Mouse (Mus musculus) intestine, embryonic 16.5 days (tissue): ENCODE measurements around the gene Map4. TPM values are rescaled to one million over a fixed set of nuclear protein-coding genes. Genes with fewer than 3 reads are reported as not detected.
A peak's percentile ranks its signal among the peaks of the same experiment; 100 is the strongest.
"Not testable (repeated sequence)": the region's sequence is repeated elsewhere in the genome, so short reads cannot be mapped to it uniquely, and the experiment has no call there.

ENCODE experiments used
- ATAC-seq: fragments of 200-750 bp; cut with Nextera tagmentation; 2 replicates; pipeline ENCODE4 v1.8.0; 2017; ENCODE audit warnings: moderate TSS enrichment, moderate library complexity
- H3K27ac ChIP-seq: fragments of 300-500 bp; sonication (generic); 2 replicates; pipeline ENCODE4 v1.5.1; 2014; ENCODE audit warnings: mild to moderate bottlenecking, low read length
- H3K27me3 ChIP-seq: fragments of 300-500 bp; sonication (generic); replicated peaks from 2 replicates; pipeline ENCODE4 v1.6.1; 2014; ENCODE audit warnings: low read length, control low read depth, mixed read lengths; ENCODE audit not compliant: control insufficient read depth, insufficient read depth
- H3K36me3 ChIP-seq: fragments of 300-500 bp; sonication (generic); 2 replicates; pipeline ENCODE4 v1.6.1; 2014; ENCODE audit warnings: low read length, control low read depth; ENCODE audit not compliant: control insufficient read depth, insufficient read depth
- H3K4me1 ChIP-seq: fragments of 300-500 bp; sonication (generic); 2 replicates; pipeline ENCODE4 v1.6.1; 2014; ENCODE audit warnings: low read length, control low read depth, mixed read lengths; ENCODE audit not compliant: control insufficient read depth, insufficient read depth
- H3K4me2 ChIP-seq: fragments of 300-500 bp; sonication (generic); 2 replicates; pipeline ENCODE4 v1.6.1; 2014; ENCODE audit warnings: low read depth, low read length, control low read depth
- H3K4me3 ChIP-seq: fragments of 300-500 bp; sonication (generic); 2 replicates; pipeline ENCODE4 v1.5.1; 2014; ENCODE audit warnings: mild to moderate bottlenecking, low read length
- H3K9ac ChIP-seq: fragments of 300-500 bp; sonication (generic); 2 replicates; pipeline ENCODE4 v1.6.1; 2014; ENCODE audit warnings: low read depth, low read length
- H3K9me3 ChIP-seq: fragments of 300-500 bp; sonication (generic); 2 replicates; pipeline ENCODE4 v1.6.1; 2016; ENCODE audit warnings: low read length, control low read depth; ENCODE audit not compliant: control insufficient read depth
- WGBS: fragments of 180-500 bp; shearing (Covaris S2); extraction: QIAGEN DNeasy Blood & Tissue Kit; methylation state at CpG from one replicate; pipeline ENCODE4 v1.1.7; 2014; 5-methylcytosine and 5-hydroxymethylcytosine counted together
- polyA plus RNA-seq: library from polyadenylated mRNA; unstranded; fragments of >200 nt; fragmentation: Nextera tagmentation; extraction: Ambion mirVana; gene quantifications from 2 replicates; pipeline ENCODE4 v1.2.1, GENCODE M21; 2015

Gene Map4
- polyA plus RNA-seq, 1 experiment from 2014 or later: 52.8 TPM

GRCm38 (mm10) chr9:109968351-109969116 is 37.3 kb downstream of the Map4 start:
- no peak overlapping the region for H3K4me2 ChIP-seq
- 51% methylated on average over 4 of the region's 4 CpGs for WGBS
- ATAC-seq: peak; percentile 81
- H3K4me1 ChIP-seq: peaks cover 3% of the 10 kb centered on the region; the same call in 1 of the 2 replicates
- peak overlapping the region; percentile 63 for H3K27ac ChIP-seq
- H3K36me3 ChIP-seq: no peaks in the 10 kb centered on the region
- no peaks in the 10 kb centered on the region for H3K27me3 ChIP-seq
- H3K9me3 ChIP-seq: no peaks in the 10 kb centered on the region
- peak overlapping the region; percentile 15 for H3K4me3 ChIP-seq
- no peak overlapping the region for H3K9ac ChIP-seq

- ATAC-seq: no peak
- 62% methylated on average over 3 of the region's 3 CpGs for WGBS
- Histone ChIP-seq H3K4me1 (peaks cover 3% of the 10 kb centered on the region; the same call in 1 of the 2 replicates), H3K9ac (no peak overlapping the region), H3K27ac (peak overlapping the region; percentile 20), H3K4me2 (no peak overlapping the region), H3K9me3 (no peaks in the 10 kb centered on the region), H3K27me3 (no peaks in the 10 kb centered on the region), H3K4me3 (peak overlapping the region; percentile 15), H3K36me3 (no peaks in the 10 kb centered on the region)
These were observed 37.9 kb downstream of the Map4 start for GRCm38 (mm10) chr9:109969181-109969580.

GRCm38 (mm10) chr9:109969792-109970336 is 38.6 kb downstream of the Map4 start:
- Histone ChIP-seq H3K27me3 (no peaks in the 10 kb centered on the region), H3K36me3 (no peaks in the 10 kb centered on the region), H3K4me2 (no peak overlapping the region), H3K4me3 (no peak overlapping the region), H3K9ac (no peak overlapping the region; the same call in 1 of the 2 replicates), H3K9me3 (no peaks in the 10 kb centered on the region), H3K4me1 (peaks cover 3% of the 10 kb centered on the region; the same call in 1 of the 2 replicates), H3K27ac (no peak overlapping the region)
- 66% methylated on average over 4 of the region's 4 CpGs for WGBS
- peak; percentile 47; the same call in 1 of the 2 replicates for ATAC-seq

GRCm38 (mm10) chr9:109971711-109972110 is 40.5 kb downstream of the Map4 start:
- not testable (repeated sequence) for H3K27me3 ChIP-seq, H3K4me1 ChIP-seq, H3K4me2 ChIP-seq, H3K36me3 ChIP-seq, H3K9ac ChIP-seq, ATAC-seq, H3K4me3 ChIP-seq, H3K27ac ChIP-seq, H3K9me3 ChIP-seq
- WGBS: 96% methylated on average over 5 of the region's 5 CpGs

- 89% methylated on average over 4 of the region's 4 CpGs for WGBS
- H3K4me2 ChIP-seq, H3K36me3 ChIP-seq, H3K27me3 ChIP-seq, H3K4me1 ChIP-seq, H3K27ac ChIP-seq, H3K4me3 ChIP-seq, ATAC-seq, H3K9me3 ChIP-seq, H3K9ac ChIP-seq: not testable (repeated sequence)
These were observed 49.0 kb downstream of the Map4 start for GRCm38 (mm10) chr9:109980223-109980622.

- H3K4me1 ChIP-seq: no peaks in the 10 kb centered on the region
- 30% methylated on average over 4 of the region's 4 CpGs for WGBS
- H3K9me3 ChIP-seq: no peaks in the 10 kb centered on the region
These were observed 54.2 kb downstream of the Map4 start for GRCm38 (mm10) chr9:109985416-109985815.

GRCm38 (mm10) chr9:109989084-109989483 is 57.8 kb downstream of the Map4 start:
- no peak overlapping the region for H3K4me3 ChIP-seq
- no peaks in the 10 kb centered on the region for H3K36me3 ChIP-seq
- no peak overlapping the region for H3K9ac ChIP-seq
- H3K9me3 ChIP-seq: no peaks in the 10 kb centered on the region
- no peaks in the 10 kb centered on the region for H3K27me3 ChIP-seq
- ATAC-seq: no peak
- WGBS: 84% methylated on average over 1 of the region's 1 CpGs
- H3K4me2 ChIP-seq: no peak overlapping the region
- H3K27ac ChIP-seq: no peak overlapping the region
- no peaks in the 10 kb centered on the region for H3K4me1 ChIP-seq

More at GRCm38 (mm10) chr9:109985416-109985815, 54.2 kb downstream of the Map4 start:
- Histone ChIP-seq H3K36me3 (no peaks in the 10 kb centered on the region), H3K9ac (no peak overlapping the region), H3K27ac (no peak overlapping the region), H3K27me3 (no peaks in the 10 kb centered on the region), H3K4me3 (no peak overlapping the region), H3K4me2 (no peak overlapping the region)
- ATAC-seq: peak; percentile 80

- Histone ChIP-seq H3K4me2 (no peak overlapping the region), H3K4me3 (no peak overlapping the region), H3K9me3 (no peaks in the 10 kb centered on the region), H3K9ac (no peak overlapping the region), H3K4me1 (no peaks in the 10 kb centered on the region), H3K27me3 (no peaks in the 10 kb centered on the region), H3K27ac (no peak overlapping the region), H3K36me3 (no peaks in the 10 kb centered on the region)
- 86% methylated on average over 4 of the region's 4 CpGs for WGBS
- no peak for ATAC-seq
These were observed 66.2 kb downstream of the Map4 start for GRCm38 (mm10) chr9:109997441-109997840.

- no peak for ATAC-seq
- no peaks in the 10 kb centered on the region for H3K27me3 ChIP-seq
- no peak overlapping the region for H3K4me3 ChIP-seq
- H3K4me2 ChIP-seq: no peak overlapping the region
- H3K36me3 ChIP-seq: no peaks in the 10 kb centered on the region
- WGBS: 72% methylated on average over 1 of the region's 1 CpGs
- H3K9me3 ChIP-seq: no peaks in the 10 kb centered on the region
- H3K9ac ChIP-seq: no peak overlapping the region
- no peaks in the 10 kb centered on the region for H3K4me1 ChIP-seq
- H3K27ac ChIP-seq: no peak overlapping the region
These were observed 70.7 kb downstream of the Map4 start for GRCm38 (mm10) chr9:110001946-110002345.
